Mouse (Mus musculus) frontal cortex, postnatal 14 days (tissue): ENCODE data around the gene BC051019.
A peak's percentile ranks its signal among the peaks of the same experiment; 100 is the strongest.

Experiments
- DNase-seq, 2 experiments: peaks; one replicate each; pipeline ENCODE4 v3.0.0; 2022; ENCODE audit warnings: low spot score in 2 of 2

The BC051019 gene

DNA sequence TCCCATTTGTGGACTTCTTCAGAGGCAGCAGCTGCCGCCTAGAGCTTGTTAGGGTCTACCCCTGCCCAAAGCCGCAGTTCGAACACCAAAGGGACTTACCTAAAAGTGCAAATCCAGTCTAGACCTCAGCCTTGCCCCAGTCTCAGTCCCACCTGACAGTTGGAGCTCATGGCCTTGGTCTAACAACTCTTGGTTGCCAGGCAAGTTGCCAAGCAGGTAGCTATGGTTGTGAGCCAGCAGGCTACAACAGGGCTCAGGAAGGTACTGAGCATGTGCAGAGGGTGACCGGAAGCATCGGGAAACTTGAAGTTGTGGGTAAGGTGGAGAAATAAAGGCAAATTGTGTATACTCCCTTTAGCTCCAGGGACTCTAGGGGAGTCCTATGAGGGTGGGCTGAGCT lies at the start of gene BC051019:
Gene BC051019, minus strand, starts transcription at position 154 of the 400 bp plus-strand sequence.
- DNase-seq, result no peak

DNA sequence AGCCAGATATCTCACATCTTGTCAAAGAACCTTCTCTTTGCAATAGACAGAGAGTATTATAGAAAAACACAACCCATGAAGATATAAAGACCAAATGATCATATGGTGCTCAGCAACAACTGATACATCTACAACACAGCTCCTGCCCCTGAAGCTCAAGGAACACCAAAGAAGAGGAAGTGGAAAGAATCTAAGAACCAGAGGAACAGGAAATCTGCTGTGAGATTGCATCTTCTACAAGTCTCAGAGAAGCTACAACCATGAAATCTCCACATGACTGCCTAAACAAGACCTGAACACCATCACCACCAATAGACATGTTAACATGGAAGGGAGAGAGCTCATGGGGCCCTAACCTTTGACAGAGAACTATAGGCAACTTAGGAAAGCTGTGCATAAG lies 48.6 kb upstream of the BC051019 start:
- no peak for DNase-seq

DNA sequence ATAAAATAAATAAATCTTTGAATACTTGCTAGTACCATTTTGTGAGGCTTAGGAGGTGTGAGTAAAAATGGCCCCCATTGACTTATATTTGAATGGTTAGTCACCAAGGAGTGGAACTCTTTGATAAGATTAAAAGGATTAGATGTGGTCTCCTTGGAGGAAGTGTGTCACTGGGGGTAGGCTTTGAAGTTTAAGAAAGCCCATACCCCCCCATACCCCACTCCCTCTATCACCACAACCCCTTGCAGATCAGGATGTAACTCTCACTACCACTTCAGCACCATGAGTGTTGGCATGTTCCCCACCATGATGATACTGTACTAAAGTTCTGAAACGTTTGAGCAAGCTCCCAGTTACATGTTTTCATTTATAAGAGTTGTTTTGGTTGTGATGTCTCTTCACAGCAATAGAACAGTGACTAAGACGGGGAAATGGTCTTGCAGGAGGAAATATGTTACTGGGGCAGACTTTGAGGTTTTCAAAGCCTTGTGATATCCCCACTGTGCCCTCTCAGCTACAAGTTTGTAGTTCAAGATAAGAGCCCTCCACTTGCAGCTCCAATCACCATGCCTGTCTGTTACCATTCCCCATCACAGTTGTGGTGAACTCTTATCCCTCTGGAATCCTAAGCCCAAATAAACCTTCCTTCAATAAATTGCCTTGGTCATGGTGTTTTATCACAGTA lies 45.2 kb upstream of the BC051019 start:
- no peak for DNase-seq

DNA sequence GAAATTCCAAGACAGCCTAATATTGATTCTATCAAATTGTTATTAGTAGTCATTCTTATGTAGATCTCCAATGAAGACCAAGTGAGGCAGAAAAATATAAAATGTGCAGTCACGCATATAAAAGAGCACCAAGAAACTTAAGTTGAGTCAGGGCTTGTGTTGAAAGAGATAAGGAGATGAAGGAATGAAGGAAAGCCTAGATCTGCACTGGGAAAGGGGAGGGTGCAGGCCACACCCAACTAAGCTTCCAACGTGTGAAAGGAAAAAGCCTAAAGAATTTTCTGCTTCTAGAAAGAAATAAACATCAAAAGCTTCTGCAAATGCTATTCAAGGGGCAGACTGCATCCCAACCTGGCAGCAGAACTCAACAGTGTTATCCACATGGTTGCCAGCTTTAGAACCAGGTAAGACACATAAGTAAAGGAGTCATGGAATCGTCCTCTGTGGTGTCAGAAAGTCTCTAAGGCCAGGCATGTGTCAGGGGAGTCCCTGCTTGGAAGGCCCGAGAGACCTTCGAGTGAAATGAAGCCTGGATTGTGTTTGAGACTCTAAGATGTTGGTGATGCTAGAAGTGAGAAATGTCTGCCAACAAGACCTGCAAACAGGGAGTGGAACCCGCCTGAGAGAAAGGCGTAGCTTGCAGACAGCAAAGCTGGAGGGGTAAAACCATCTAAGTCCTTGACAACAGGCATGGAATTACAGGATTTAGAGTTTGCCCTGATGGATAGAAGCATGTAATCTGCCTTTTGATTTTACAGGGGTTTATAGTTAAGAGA lies 44.1 kb upstream of the BC051019 start:
- DNase-seq, result no peak

DNA sequence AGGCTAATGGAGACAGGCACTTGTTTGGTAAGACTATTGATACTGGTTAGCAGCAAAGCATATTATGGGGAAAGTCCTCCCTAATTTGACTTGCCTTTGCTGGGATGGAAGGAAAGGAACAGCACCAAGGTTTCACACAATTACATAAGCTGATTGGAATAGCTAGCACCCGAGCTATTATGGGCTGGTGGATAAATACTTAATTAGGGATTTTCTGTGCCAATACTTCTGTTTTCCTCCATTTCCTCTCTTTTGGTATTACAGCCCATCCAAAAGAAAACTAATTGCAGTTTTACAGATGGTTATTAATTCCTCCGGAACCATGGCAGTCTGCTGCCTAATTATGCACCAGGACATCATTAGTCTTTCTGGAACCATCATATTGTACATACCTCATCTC lies 40.4 kb upstream of the BC051019 start:
- no peak for DNase-seq

DNA sequence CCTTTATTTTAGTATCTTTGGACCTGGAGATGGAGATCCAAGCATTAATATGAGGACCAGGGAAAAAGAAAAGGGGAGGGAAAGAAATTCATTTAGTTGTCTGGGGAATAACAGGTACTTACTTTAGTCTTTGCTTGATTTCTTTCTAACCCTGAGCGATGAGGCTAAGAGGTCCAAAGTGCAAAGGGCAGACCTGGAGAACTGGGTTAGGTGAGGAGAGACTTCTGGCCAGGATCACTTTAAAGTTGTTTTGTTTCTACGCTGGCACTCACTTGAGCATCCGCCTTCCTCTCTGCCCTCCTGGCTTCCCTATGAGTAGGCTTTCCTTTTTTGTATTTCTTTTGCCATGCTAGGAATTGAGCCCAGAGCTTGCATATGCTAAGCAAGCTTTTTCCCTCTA lies 32.6 kb upstream of the BC051019 start:
- DNase-seq, result no peak

DNA sequence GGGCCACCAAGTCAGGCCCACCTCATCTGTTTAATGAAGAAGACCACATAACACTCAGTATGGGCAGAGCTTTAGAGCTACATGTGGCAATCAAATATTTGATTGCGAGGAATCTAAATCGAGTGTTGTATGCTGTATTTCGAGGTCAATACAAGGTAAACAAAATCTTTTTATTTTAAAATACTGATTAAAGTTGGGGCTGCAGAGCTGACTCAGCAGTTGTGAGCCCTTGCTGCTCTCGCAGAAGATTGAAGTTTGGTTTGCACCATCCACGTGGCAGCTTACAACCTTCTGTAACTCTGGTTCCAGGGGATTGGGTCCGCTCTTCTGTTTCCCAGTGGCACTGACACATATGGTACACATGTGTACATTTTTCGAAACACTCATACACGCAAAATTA lies 30.4 kb upstream of the BC051019 start:
- DNase-seq, result no peak

DNA sequence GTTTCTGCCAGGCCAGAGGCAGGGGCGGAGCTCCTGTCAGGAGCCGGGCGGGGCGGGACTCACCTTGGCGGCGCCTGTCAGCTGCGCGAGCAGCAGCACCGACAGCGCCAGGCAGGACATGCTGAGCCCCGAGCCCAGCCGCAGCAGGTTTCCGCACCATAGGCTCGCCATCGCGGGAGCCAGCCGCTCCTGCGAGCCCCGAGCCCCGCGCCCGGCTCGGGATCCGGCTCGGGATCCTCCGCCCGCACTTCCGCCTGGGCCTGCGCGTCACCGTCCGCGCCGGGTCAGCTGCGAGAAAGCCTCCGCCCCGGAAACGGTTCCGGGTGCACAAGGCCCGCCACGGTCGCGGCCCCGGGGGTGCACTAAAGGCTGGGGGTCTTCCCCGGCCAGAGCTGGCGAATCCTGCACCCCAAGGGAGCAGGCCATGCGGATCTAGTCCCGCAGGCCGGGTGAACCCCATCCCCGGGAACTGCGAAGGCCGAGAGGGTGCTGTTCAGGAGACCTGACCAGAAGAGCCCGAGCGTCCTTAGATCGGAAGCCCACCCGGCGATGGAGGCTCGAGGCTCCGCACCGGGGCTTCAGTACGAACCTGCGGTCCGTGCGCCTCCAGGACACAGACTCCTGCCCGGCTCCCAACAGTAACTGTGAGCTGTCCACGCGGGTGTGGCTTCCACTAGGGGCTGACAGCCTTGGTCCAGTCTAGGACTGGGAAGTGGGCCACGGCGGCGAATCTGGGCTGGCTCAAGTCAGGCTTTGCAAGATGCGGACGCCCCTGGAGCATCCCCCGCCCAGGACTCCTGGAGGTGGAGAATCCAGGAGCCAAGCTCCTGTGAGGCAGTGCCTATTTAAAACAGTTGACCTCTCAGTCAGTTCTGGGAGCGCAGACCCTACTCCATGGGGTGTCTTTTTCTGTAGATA lies 28.6 kb upstream of the BC051019 start, which contains the start of gene Tmem9b:
Gene Tmem9b, minus strand, starts transcription at position 868 of the 918 bp plus-strand sequence.
- DNase-seq, result peak; percentile 69 to 74

DNA sequence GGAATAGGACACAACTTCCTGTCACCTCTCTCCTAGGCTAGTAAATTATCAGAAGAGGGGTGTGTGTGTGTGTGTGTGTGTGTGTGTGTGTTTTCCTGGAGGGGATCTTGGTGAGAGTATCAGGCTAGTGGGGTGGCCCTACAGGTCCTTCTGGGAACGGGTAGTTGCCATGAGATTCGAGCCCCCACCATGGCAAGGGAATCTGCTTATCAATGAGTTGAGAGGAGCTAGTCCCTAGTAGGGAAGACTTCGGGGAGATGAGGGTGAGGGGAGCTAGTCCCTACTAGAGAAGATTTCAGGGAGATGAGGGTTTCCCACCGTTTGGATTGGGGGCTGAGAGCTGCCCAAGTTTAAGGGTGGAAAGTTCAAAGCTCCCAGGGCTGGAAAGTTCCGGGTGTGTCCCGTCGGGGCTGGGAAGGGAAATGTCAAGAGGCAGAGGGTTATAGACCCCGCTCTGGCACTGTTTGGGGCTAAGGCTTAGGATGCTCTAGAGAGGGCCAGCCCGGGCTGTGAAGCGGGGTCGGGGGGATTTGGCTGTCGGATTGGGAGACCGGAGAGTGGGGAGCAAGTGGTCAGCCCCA lies 27.9 kb upstream of the BC051019 start:
- no peak for DNase-seq

DNA sequence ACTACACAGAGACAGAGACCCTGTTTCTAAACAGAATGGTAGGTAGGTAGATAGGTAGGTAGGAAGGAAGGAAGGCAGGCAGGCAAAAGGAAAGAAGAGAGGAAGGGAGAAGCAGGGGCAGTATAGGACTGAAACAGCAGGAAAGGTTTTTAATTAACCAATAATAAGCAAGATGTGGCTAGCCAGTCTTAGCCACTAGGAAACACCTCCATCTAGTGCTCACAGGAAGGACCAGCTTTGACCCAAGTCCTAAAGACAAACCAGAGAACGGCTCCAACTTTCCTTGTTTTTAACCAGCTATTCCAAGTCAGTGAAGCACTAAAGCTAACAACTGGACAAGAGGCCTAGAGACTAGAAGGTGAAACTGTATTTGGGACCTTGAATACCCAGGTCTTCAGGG lies 24.1 kb upstream of the BC051019 start:
- no peak for DNase-seq

DNA sequence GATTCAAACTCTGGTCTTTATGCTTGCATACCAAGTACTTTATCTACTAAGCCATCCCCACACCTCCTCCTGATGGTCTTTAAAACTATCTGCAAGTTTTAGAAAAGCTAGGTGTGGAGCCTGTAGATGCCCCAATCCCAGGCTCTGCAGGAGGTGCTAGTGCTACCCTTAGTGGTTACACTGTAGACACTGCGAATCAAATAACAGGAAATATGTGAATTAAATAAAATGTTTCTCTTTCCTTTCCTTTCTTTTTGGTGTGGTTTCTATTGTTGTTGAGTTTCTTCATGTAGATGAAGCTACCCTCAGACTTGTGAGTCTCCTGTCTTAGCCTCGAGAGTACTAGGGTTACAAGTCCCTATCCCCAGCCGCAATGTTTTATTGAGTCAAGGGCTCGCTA lies 18.1 kb upstream of the BC051019 start:
- no peak for DNase-seq

DNA sequence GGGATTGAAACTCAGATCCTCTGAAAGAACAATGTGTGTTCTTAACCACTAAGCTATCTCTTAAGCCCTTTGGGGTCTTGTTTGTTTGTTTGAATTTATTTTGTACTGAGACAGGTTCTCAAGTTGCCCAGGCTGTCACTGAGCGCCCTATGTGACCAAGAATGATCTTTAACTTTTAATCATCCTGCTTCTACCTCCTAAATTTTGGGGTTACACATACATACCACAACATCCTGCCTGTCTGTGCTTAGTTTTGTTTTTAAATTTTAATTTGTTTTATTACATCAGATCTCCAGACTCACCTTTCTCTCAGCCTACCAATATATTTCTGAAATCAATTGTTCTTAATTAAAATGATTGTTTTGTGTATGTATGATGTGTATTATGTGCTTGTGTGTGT lies 17.4 kb upstream of the BC051019 start:
- DNase-seq, result no peak

DNA sequence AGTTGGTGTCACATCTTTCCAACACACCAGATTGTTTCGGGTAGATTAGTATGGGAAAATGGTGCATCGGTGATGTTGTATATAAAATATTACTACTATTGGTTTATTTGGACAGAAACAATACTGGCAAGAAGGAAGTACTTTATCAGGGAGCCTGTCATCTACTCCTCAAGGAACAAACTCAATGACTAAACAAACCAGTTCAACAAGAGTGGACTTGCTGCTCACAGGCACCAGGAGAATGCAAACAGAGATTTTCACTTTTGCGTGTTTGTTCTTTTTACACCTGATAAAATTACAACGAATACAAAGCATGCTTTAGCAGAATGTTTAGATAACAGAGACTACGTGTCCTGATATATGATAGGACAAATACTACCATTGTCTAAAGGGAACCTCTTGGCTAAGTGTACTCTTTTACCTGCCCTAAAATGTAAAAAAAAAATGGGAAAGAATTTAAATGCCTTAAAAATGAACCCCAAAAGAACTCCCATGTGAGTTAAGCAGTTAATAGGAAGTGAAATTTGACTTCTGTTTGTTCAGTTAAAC lies 16.2 kb upstream of the BC051019 start:
- DNase-seq, result no peak

DNA sequence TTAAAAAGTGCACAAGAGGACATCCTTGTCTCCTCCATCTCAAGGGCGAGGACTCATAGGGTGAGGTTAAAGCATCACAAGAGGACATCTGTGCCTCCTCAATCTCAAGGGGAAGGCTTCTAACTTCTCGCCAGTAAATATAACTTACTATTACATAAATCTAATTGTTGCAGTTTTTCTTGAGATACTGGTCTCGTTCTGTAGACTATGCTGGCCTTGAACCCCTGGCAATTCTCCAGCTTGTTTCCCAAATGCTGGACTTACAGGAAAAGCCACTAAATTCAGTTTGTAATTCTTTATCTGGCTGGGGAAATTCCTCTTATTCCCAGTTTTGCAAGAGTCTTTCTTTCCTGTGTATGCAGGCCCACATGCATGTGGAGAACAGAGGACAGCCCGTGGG lies 11.2 kb upstream of the BC051019 start:
- DNase-seq, result no peak

DNA sequence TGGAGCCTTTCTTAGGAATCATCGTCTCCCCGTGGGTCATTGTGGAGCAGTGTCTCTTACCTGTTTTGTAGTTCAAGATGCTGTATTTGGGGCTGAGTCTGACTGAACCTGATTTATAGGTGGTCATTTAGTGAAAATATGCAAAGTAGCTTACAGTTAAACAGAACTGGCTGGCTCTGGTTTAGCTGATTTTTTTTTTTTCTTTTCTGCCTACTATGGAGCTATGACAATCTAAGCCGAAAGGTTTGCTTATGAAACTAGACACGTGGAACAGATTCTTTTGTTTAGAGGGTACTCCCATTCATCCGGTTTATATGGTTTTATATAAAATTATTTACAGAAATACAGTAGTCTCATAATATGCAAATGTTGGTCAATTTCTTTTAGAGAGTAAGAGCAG lies 8.0 kb upstream of the BC051019 start, which contains the start of gene Ascl3:
Gene Ascl3, minus strand, starts transcription at position 101 of the 400 bp plus-strand sequence.
- DNase-seq, result no peak

DNA sequence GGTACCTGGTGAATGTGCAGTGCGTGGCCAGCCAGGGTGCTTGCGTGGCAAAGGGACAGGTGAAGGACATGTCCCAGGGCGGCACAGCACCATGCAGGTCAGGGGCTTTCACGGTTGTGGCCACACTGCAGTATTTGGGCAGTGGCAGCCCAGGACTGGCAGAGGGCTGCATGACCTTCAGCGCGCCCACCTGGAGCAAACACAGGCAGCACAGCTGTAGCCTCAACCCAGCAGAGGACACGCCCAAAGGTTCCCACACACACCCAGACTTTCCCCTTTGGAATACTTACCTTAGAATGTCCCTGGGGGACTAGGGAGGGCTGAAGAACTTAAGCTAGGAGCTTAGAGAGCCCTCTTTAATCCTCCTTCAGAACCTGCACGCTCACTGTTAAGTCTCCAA lies 536 bp downstream of the BC051019 start:
- DNase-seq, result no peak

DNA sequence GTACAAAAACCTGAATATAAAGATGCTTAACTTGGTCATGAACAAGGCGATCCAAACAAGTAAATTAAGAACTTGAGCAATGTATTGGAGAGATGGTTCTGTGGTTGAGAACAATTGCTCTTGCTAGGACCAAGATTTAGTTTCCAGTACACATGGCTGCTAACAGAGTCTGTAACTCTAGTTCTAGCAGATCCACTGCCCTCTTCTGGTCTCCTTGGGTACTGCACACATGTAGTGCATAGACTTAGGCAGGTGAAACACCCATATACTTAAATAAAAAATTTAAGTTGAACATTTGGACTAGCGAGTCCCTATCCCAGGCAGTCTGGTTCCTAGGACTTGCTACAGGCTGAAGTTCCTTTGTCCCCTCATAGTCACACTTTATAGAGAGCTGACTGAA lies 1.0 kb downstream of the BC051019 start:
- DNase-seq, result no peak

DNA sequence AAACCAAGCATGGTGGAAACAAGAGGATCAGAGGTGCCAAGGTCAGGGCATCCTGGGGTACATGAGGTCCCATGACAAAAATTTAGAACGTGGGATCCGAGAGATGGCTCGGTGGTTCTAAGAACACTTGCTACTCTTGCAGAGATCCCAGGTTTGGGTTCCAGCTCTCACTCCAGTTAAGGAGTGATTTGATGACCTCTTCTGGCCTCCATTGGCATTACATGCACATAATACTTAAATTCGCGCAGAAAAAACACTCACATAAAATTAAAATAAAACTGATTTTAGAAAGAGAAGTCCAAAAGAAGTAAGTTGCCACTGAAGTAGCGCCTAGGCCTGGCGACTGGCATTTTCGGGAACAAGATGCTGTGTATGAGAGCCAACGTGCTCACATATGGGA lies 4.4 kb downstream of the BC051019 start:
- DNase-seq, result no peak

DNA sequence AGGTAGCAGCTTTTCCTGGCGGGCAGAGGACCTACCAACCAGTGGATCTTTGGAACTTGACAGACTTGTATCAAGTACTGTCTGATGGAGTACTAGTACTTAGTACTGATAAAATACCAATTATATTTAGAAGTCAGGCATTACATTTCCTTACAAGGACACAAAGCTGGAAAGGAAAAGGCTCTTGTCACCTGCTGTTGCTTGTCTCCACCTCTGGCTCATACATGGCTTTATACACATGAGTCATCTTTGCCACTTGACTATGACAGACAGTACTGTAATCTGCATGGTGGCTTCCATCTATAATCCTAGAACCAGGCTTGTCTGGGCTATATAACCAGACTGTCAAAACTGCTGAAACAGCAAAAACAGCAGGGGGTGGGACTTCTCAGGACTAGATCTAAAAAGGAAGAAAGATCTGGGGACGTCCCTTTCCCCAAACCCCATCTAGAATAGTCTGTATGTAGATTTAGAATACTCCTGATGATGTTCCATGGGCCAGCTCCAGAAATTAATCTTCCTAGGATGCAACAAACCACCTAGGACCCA lies 10.1 kb downstream of the BC051019 start:
- DNase-seq, result no peak

DNA sequence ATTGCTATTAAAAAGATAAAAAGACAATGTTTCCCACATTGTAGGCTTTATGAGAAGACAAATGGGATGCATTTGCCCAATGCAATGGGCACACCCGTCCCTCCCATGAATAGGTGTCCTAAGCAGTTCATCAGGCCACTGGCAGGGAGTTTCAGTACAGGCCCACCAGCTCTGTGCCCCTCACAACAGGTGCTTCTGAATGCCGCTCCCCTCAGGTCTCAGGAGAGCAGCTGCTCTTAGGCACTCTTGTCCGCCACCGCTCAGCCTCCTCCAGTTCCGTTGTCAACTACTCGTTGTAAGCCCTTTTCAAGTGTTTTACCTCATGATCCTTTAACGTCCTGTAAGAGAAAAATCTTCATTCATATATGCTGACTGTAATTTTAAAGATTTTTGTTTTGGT lies 11.5 kb downstream of the BC051019 start:
- no peak for DNase-seq

DNA sequence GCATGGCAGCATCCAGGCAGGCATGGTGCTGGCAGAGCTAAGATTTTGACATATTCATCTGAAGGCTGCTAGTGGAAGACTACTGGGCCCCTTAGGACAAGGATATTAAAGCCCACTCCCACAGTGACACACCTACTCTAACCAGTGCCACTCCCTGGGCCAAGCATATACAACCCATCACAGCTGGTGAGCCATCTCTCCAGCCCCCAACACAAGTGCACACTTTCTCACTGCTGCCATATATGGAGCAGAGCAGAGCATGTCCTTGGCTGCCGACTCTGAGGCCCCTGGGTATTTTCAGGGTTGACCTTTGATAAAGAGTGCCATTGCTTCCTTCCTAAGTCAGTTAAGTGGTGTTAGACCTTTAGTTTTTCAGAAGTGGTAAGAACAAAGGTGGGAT lies 13.6 kb downstream of the BC051019 start:
- no peak for DNase-seq
